Mouse (Mus musculus): ENCODE results near the gene Cnpy2.

- no peak for TF ChIP-seq CTCF (IDR thresholded peaks at IDR 0.05; ENCODE audit: extremely low read depth, insufficient read depth, low read length)
- no peak for TF ChIP-seq POLR2A (IDR thresholded peaks at IDR 0.05; ENCODE audit: extremely low read depth, insufficient read depth, low read length)
Measured at GRCm38 (mm10) chr10:128298702-128299171, 23.5 kb upstream of the Cnpy2 start, which contains the start of gene Il23a.
